Mouse (Mus musculus): ENCODE results near the gene Hivep3. TPM values are rescaled to one million over a fixed set of nuclear protein-coding genes. Genes with fewer than 3 reads are reported as not detected.

Gene Hivep3
- polyA plus RNA-seq, 1 experiment: 0.54 TPM

DNA sequence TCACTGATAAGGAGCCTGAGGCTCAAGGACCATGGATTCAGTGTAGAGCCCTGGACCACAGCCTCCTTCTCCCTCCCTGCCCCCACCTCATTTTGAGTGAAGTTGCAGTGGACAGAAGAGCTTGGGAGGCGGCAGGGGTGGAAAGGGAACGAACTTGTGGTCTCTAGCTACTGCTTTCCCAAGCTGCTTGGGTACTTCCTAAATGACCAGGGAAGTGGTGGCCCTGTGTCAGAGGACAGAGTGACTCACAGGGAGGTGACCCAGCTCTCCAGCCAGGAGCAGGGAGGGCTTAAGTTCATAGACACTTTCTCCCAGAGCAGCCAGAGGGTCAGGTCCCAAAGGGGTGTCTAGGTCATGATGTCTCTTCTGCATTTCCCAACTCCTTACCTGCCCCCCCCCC, 178.6 kb downstream of the Hivep3 start:
- Histone ChIP-seq H3K27me3 (ENCODE audit: control insufficient read depth, insufficient read depth, insufficient read length) (no peaks in the 10 kb centered on the region), H3K4me2 (ENCODE audit: low read depth) (no peak overlapping the region), H3K4me3 (no peak overlapping the region), H3K79me2 (ENCODE audit: control insufficient read depth, insufficient read depth) (no peaks in the 10 kb centered on the region), H3K36me3 (ENCODE audit: control insufficient read depth, insufficient read depth) (no peaks in the 10 kb centered on the region), H3ac (ENCODE audit: control insufficient read depth, insufficient read length) (no peak overlapping the region)
- TF ChIP-seq SRF (IDR thresholded peaks at IDR 0.05; ENCODE audit: control insufficient read depth, insufficient read length, low read depth): no peak
- no peak for TF ChIP-seq MAX (IDR thresholded peaks at IDR 0.05; ENCODE audit: low read depth)
- no peak for TF ChIP-seq REST (IDR thresholded peaks at IDR 0.05; ENCODE audit: insufficient read depth, insufficient read length)
- TF ChIP-seq CEBPB (IDR thresholded peaks at IDR 0.05; ENCODE audit: insufficient read depth, poor library complexity, severe bottlenecking): no peak
- TF ChIP-seq MYOG (IDR thresholded peaks at IDR 0.05; ENCODE audit: control insufficient read depth in 1 of 3, insufficient read depth in 1 of 3, insufficient read length in 2 of 3, low read depth in 2 of 3): no peak
- TF ChIP-seq TCF12 (IDR thresholded peaks at IDR 0.05; ENCODE audit: insufficient read depth, poor library complexity, severe bottlenecking): no peak
- TF ChIP-seq POLR2A (IDR thresholded peaks at IDR 0.05; ENCODE audit: insufficient read length, low read depth): no peak

GRCm38 (mm10) chr4:119914194-119914593, 180.6 kb downstream of the Hivep3 start:
- H3ac ChIP-seq (ENCODE audit: control insufficient read depth, insufficient read length): no peak overlapping the region
- no peaks in the 10 kb centered on the region for H3K36me3 ChIP-seq (ENCODE audit: control insufficient read depth, insufficient read depth)
- no peak for TF ChIP-seq E2F4 (IDR thresholded peaks at IDR 0.05; ENCODE audit: insufficient read depth)
- TF ChIP-seq POLR2AphosphoS2 (IDR thresholded peaks at IDR 0.05; ENCODE audit: insufficient read length, low read depth): no peak
- TF ChIP-seq MYOD1 (IDR thresholded peaks at IDR 0.05; ENCODE audit: control insufficient read depth in 1 of 3, insufficient read length in 2 of 3, low read depth in 2 of 3): peak in 1 of 3 experiments; percentile 10
- TF ChIP-seq POLR2A (IDR thresholded peaks at IDR 0.05; ENCODE audit: insufficient read length, low read depth): no peak
- peak in 1 of 3 experiments; percentile 26 for TF ChIP-seq MYOG (IDR thresholded peaks at IDR 0.05; ENCODE audit: control insufficient read depth in 1 of 3, insufficient read depth in 1 of 3, insufficient read length in 2 of 3, low read depth in 2 of 3)
- H3K4me2 ChIP-seq (ENCODE audit: low read depth): no peak overlapping the region
- H3K79me2 ChIP-seq (ENCODE audit: control insufficient read depth, insufficient read depth): no peaks in the 10 kb centered on the region
- no peak overlapping the region for H3K4me3 ChIP-seq
- H3K27me3 ChIP-seq (ENCODE audit: control insufficient read depth, insufficient read depth, insufficient read length): no peaks in the 10 kb centered on the region

DNA sequence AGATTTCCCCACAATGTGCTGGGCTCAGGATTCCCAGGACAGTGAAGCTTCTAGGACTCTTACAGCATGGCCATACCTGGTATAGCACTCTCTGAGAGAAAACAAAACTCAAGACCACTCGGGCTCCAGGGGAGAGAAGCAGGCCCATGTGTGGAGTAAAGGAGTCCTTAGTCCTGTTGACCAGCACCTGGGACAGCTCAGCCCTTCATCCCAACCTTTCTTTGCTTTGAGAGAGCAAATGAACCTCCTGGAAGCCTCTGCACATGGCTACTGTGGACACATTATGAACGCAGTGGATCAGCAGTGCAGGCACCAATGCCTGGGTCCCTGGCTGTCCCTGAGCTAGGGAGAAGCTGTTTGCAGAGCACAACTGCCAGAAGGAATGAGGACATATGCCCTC, 181.5 kb downstream of the Hivep3 start:
- Histone ChIP-seq H3K36me3 (ENCODE audit: control insufficient read depth, insufficient read depth) (no peaks in the 10 kb centered on the region), H3K4me2 (ENCODE audit: low read depth) (no peak overlapping the region), H3K4me3 (no peak overlapping the region), H3K79me2 (ENCODE audit: control insufficient read depth, insufficient read depth) (no peaks in the 10 kb centered on the region), H3K27me3 (ENCODE audit: control insufficient read depth, insufficient read depth, insufficient read length) (no peaks in the 10 kb centered on the region), H3ac (ENCODE audit: control insufficient read depth, insufficient read length) (no peak overlapping the region)
- TF ChIP-seq MYOD1 (IDR thresholded peaks at IDR 0.05; ENCODE audit: control insufficient read depth in 1 of 3, insufficient read length in 2 of 3, low read depth in 2 of 3): no peak
- TF ChIP-seq E2F4 (IDR thresholded peaks at IDR 0.05; ENCODE audit: insufficient read depth): no peak
- no peak for TF ChIP-seq POLR2AphosphoS2 (IDR thresholded peaks at IDR 0.05; ENCODE audit: insufficient read length, low read depth)

- TF ChIP-seq SRF (IDR thresholded peaks at IDR 0.05; ENCODE audit: control insufficient read depth, insufficient read length, low read depth) (no peak), MAX (IDR thresholded peaks at IDR 0.05; ENCODE audit: low read depth) (no peak), E2F4 (IDR thresholded peaks at IDR 0.05; ENCODE audit: insufficient read depth) (no peak), REST (IDR thresholded peaks at IDR 0.05; ENCODE audit: insufficient read depth, insufficient read length) (no peak), POLR2AphosphoS2 (IDR thresholded peaks at IDR 0.05; ENCODE audit: insufficient read length, low read depth) (no peak), MYOG (IDR thresholded peaks at IDR 0.05; ENCODE audit: control insufficient read depth in 1 of 3, insufficient read depth in 1 of 3, insufficient read length in 2 of 3, low read depth in 2 of 3) (no peak), CEBPB (IDR thresholded peaks at IDR 0.05; ENCODE audit: insufficient read depth, poor library complexity, severe bottlenecking) (no peak), MYOD1 (IDR thresholded peaks at IDR 0.05; ENCODE audit: control insufficient read depth in 1 of 3, insufficient read length in 2 of 3, low read depth in 2 of 3) (no peak), POLR2A (IDR thresholded peaks at IDR 0.05; ENCODE audit: insufficient read length, low read depth) (no peak), USF1 (IDR thresholded peaks at IDR 0.05; ENCODE audit: low read depth) (no peak)
- Histone ChIP-seq H3K27me3 (ENCODE audit: control insufficient read depth, insufficient read depth, insufficient read length) (no peaks in the 10 kb centered on the region), H3K79me2 (ENCODE audit: control insufficient read depth, insufficient read depth) (no peaks in the 10 kb centered on the region), H3K4me3 (no peak overlapping the region), H3K36me3 (ENCODE audit: control insufficient read depth, insufficient read depth) (no peaks in the 10 kb centered on the region), H3ac (ENCODE audit: control insufficient read depth, insufficient read length) (no peak overlapping the region), H3K4me2 (ENCODE audit: low read depth) (no peak overlapping the region)
Measured at GRCm38 (mm10) chr4:119917502-119917901, 183.9 kb downstream of the Hivep3 start.

- H3K36me3 ChIP-seq (ENCODE audit: control insufficient read depth, insufficient read depth): no peaks in the 10 kb centered on the region
- no peaks in the 10 kb centered on the region for H3K79me2 ChIP-seq (ENCODE audit: control insufficient read depth, insufficient read depth)
- no peaks in the 10 kb centered on the region for H3K27me3 ChIP-seq (ENCODE audit: control insufficient read depth, insufficient read depth, insufficient read length)
- H3K4me3 ChIP-seq: no peak overlapping the region
- H3K4me2 ChIP-seq (ENCODE audit: low read depth): no peak overlapping the region
- TF ChIP-seq TCF12 (IDR thresholded peaks at IDR 0.05; ENCODE audit: insufficient read depth, poor library complexity, severe bottlenecking) (no peak), CEBPB (IDR thresholded peaks at IDR 0.05; ENCODE audit: insufficient read depth, poor library complexity, severe bottlenecking) (no peak), MYOG (IDR thresholded peaks at IDR 0.05; ENCODE audit: control insufficient read depth in 1 of 3, insufficient read depth in 1 of 3, insufficient read length in 2 of 3, low read depth in 2 of 3) (no peak), USF1 (IDR thresholded peaks at IDR 0.05; ENCODE audit: low read depth) (no peak), POLR2A (IDR thresholded peaks at IDR 0.05; ENCODE audit: insufficient read length, low read depth) (no peak), E2F4 (IDR thresholded peaks at IDR 0.05; ENCODE audit: insufficient read depth) (no peak), POLR2AphosphoS2 (IDR thresholded peaks at IDR 0.05; ENCODE audit: insufficient read length, low read depth) (no peak), MAX (IDR thresholded peaks at IDR 0.05; ENCODE audit: low read depth) (no peak), TCF3 (IDR thresholded peaks at IDR 0.05; ENCODE audit: insufficient read length, low read depth) (no peak), SRF (IDR thresholded peaks at IDR 0.05; ENCODE audit: control insufficient read depth, insufficient read length, low read depth) (no peak), MYOD1 (IDR thresholded peaks at IDR 0.05; ENCODE audit: control insufficient read depth in 1 of 3, insufficient read length in 2 of 3, low read depth in 2 of 3) (no peak)
- H3ac ChIP-seq (ENCODE audit: control insufficient read depth, insufficient read length): no peak overlapping the region
Measured at GRCm38 (mm10) chr4:119919349-119919748, 185.8 kb downstream of the Hivep3 start.

All from myocyte (in vitro differentiated cells).